Mouse (Mus musculus) large intestine, adult 2 months (tissue): ENCODE results near the gene Tril. TPM values are rescaled to one million over a fixed set of nuclear protein-coding genes. Genes with fewer than 3 reads are reported as not detected.

Experiments
- DNase-seq: peaks from one replicate; pipeline ENCODE4 v3.0.0-alpha.2; 2012; ENCODE audit warnings: low read depth, low spot score
- WGBS: fragments of 180-500 bp; shearing (Covaris S2); methylation state at CpG from one replicate; pipeline ENCODE4 v1.1.7; 2018; 5-methylcytosine and 5-hydroxymethylcytosine counted together
- polyA plus RNA-seq: library from polyadenylated mRNA; depleted of rRNA; stranded (reverse); fragments of >200 nt; gene quantifications from 2 replicates; pipeline ENCODE4 v1.2.3, GENCODE M21; 2012

The Tril gene
- polyA plus RNA-seq, 1 experiment = 3.0 TPM

- WGBS = 55% methylated on average over 3 of the region's 3 CpGs
- DNase-seq = no peak
Observed at GRCm38 (mm10) chr6:53807185-53807584, 13.4 kb downstream of the Tril start.

GRCm38 (mm10) chr6:53806591-53807023 is 14.0 kb downstream of the Tril start:
- no peak for DNase-seq
- 70% methylated on average over 8 of the region's 8 CpGs for whole genome bisulfite sequencing

GRCm38 (mm10) chr6:53806021-53806420 is 14.6 kb downstream of the Tril start:
- WGBS = 86% methylated on average over 5 of the region's 5 CpGs
- no peak for DNase-seq

GRCm38 (mm10) chr6:53804145-53804544 is 16.5 kb downstream of the Tril start:
- 65% methylated on average over 6 of the region's 6 CpGs for WGBS
- DNase-seq = no peak

GRCm38 (mm10) chr6:53803551-53803950 is 17.1 kb downstream of the Tril start:
- DNase-seq = no peak
- WGBS = 96% methylated on average over 4 of the region's 4 CpGs

- WGBS = 55% methylated on average over 5 of the region's 5 CpGs
Observed at GRCm38 (mm10) chr6:53801893-53802286, 18.7 kb downstream of the Tril start.

GRCm38 (mm10) chr6:53801269-53801892 is 19.2 kb downstream of the Tril start:
- 43% methylated on average over 4 of the region's 4 CpGs for WGBS
- no peak for DNase-seq

More at GRCm38 (mm10) chr6:53801893-53802286, 18.7 kb downstream of the Tril start:
- DNase-seq = no peak

- 79% methylated on average over 3 of the region's 3 CpGs for WGBS
- DNase-seq = no peak
Observed at GRCm38 (mm10) chr6:53798865-53799264, 21.8 kb downstream of the Tril start.

- 81% methylated on average over 3 of the region's 3 CpGs for WGBS
Observed at GRCm38 (mm10) chr6:53796835-53797234, 23.8 kb downstream of the Tril start.

GRCm38 (mm10) chr6:53795788-53796187 is 24.8 kb downstream of the Tril start:
- no peak for DNase-seq
- 17% methylated on average over 5 of the region's 5 CpGs for WGBS

More at GRCm38 (mm10) chr6:53796835-53797234, 23.8 kb downstream of the Tril start:
- no peak for DNase-seq

- 46% methylated on average over 11 of the region's 11 CpGs for WGBS
- no peak for DNase-seq
Observed at GRCm38 (mm10) chr6:53795078-53795477, 25.6 kb downstream of the Tril start.

- DNase-seq = no peak
- 15% methylated on average over 17 of the region's 17 CpGs for WGBS
Observed at GRCm38 (mm10) chr6:53794323-53794971, 26.2 kb downstream of the Tril start.

GRCm38 (mm10) chr6:53782880-53783539 is 37.6 kb downstream of the Tril start:
- DNase-seq = peak; percentile 22
- 42% methylated on average over 16 of the region's 16 CpGs for WGBS

- WGBS = 85% methylated on average over 5 of the region's 5 CpGs
- no peak for DNase-seq
Observed at GRCm38 (mm10) chr6:53782273-53782672, 38.4 kb downstream of the Tril start.

GRCm38 (mm10) chr6:53781171-53781570 is 39.5 kb downstream of the Tril start:
- DNase-seq = peak; percentile 32
- 3% methylated on average over 4 of the region's 4 CpGs for WGBS

- DNase-seq = no peak
- 79% methylated on average over 5 of the region's 5 CpGs for WGBS
Observed at GRCm38 (mm10) chr6:53780008-53780407, 40.6 kb downstream of the Tril start.

GRCm38 (mm10) chr6:53779526-53779925 is 41.1 kb downstream of the Tril start:
- 68% methylated on average over 7 of the region's 7 CpGs for WGBS
- DNase-seq = no peak

- no peak for DNase-seq
- 44% methylated on average over 8 of the region's 8 CpGs for WGBS
Observed at GRCm38 (mm10) chr6:53778424-53778955, 42.1 kb downstream of the Tril start.

GRCm38 (mm10) chr6:53768275-53768674 is 52.4 kb downstream of the Tril start:
- DNase-seq = no peak
- 91% methylated on average over 4 of the region's 4 CpGs for WGBS

GRCm38 (mm10) chr6:53766243-53766915 is 54.3 kb downstream of the Tril start:
- DNase-seq = no peak

More at GRCm38 (mm10) chr6:53766243-53766915, 54.3 kb downstream of the Tril start:
- 17% methylated on average over 10 of the region's 10 CpGs for WGBS
